18 mouse cellular contexts compared by ENCODE assay signal in the genomic region with DNA sequence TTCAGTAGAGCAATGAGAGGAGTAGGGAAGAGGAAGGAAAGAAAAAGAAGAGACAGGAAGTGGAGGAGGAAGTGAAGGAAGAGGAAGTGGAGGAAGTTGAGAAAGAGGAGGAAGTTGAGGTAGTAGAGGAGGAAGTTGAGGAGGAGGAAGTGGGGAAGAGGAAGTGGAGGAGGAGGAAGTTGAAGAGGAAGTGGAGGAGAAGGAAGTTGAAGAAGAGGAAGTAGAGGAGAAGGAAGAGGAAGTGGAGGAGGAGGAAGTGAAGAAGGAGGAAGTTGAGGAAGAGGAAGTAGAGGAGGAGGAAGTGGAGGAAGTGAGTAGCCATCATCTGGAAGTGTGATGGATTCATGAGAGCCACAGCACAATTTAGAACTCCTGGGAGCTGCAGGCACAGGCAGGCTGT.
A peak's percentile ranks its signal among the peaks of the same experiment; 100 is the strongest.
DNase-seq lines count a peak whose midpoint lies in the region; ATAC-seq and TF ChIP-seq lines count a peak whose summit lies in the region.
"Had no signal": no experiment of that assay in that cellular context is flagged by ENCODE, and none has a peak within 500 bp of the region (broad histone marks: within the 10 kb centered on the region; RNA-seq: fewer than 3 reads in every experiment).

No protein-coding gene starts in this region.

- H3K9me3 ChIP-seq in MEL (replicated peaks; ENCODE audit: insufficient read depth, low read length) = no peaks in the 10 kb centered on the region
- H3K9me3 ChIP-seq in liver, postnatal 0 days (ENCODE audit: low read length) = no peaks in the 10 kb centered on the region; the same call in 1 of the 2 replicates
- H3K9me3 ChIP-seq: embryonic facial prominence, embryonic 10.5 days; forebrain, embryonic 13.5 days; heart, embryonic 12.5 days; hindbrain, embryonic 10.5 days; hindbrain, embryonic 15.5 days had no signal

- TF ChIP-seq POLR2A in MEL (IDR thresholded peaks at IDR 0.05; ENCODE audit: control insufficient read depth in 1 of 2, insufficient read depth in 1 of 2, low read depth in 1 of 2, low read length in 2 of 2, poor library complexity in 1 of 2) = no peak
- TF ChIP-seq POLR2A in thymus, adult 2 months (IDR thresholded peaks at IDR 0.05; ENCODE audit: control insufficient read depth, extremely low read depth, insufficient read depth, low read length, poor library complexity) = no peak

- DNase-seq in MEL (ENCODE audit: low read depth, low spot score) = peak; percentile 3
- DNase-seq in liver, postnatal 0 days = no peak
- no peak for DNase-seq in thymus, adult 2 months
- DNase-seq in layer of hippocampus, postnatal 25 days (ENCODE audit: extremely low spot score in 1 of 2, low spot score in 1 of 2) = no peak
- DNase-seq: adrenal gland, adult 8-10 months; adrenal gland, postnatal 36 days; cerebellum, adult 18-20 months; cerebellum, adult 9-11 months; cerebellum, postnatal 36 days; forebrain, postnatal 0 days; gastrocnemius, postnatal 14 days had no signal

- no peaks in the 10 kb centered on the region for H3K79me2 ChIP-seq in MEL (ENCODE audit: control insufficient read depth, insufficient read depth, low read length, poor library complexity)

- 0 out of 2 replicates have a peak, but pooled peaks have one; percentile 29 for ATAC-seq in common myeloid progenitor, adult 5-6 weeks (replicated peaks; ENCODE audit: low read depth, poor library complexity, severe bottlenecking)
- peak; percentile 23; the same call in 1 of the 2 replicates for ATAC-seq in megakaryocyte progenitor cell, adult 5-6 weeks (replicated peaks; ENCODE audit: poor library complexity)
- no peak for ATAC-seq in liver, postnatal 0 days
- ATAC-seq: forebrain, embryonic 13.5 days; forebrain, postnatal 0 days had no signal

- no peaks in the 10 kb centered on the region for H3K36me3 ChIP-seq in MEL (ENCODE audit: control insufficient read depth in 1 of 2, insufficient read depth in 2 of 2, low read length in 2 of 2)
- H3K36me3 ChIP-seq in liver, postnatal 0 days (replicated peaks; ENCODE audit: insufficient read depth, low read length) = no peaks in the 10 kb centered on the region
- H3K36me3 ChIP-seq in thymus, adult 2 months (ENCODE audit: control insufficient read depth, insufficient read depth, low read length) = no peaks in the 10 kb centered on the region
- H3K36me3 ChIP-seq: embryonic facial prominence, embryonic 10.5 days; heart, embryonic 12.5 days; hindbrain, embryonic 10.5 days; hindbrain, embryonic 15.5 days had no signal

- no peak overlapping the region for H3K4me2 ChIP-seq in liver, postnatal 0 days (ENCODE audit: low read depth, low read length)
- H3K4me2 ChIP-seq: forebrain, embryonic 13.5 days; heart, embryonic 12.5 days; hindbrain, embryonic 15.5 days had no signal

- no peaks in the 10 kb centered on the region for H3K4me1 ChIP-seq in MEL (ENCODE audit: control insufficient read depth in 1 of 2, insufficient read depth in 2 of 2, low read length in 2 of 2)
- H3K4me1 ChIP-seq in liver, postnatal 0 days (ENCODE audit: insufficient read depth) = no peaks in the 10 kb centered on the region
- no peaks in the 10 kb centered on the region for H3K4me1 ChIP-seq in thymus, adult 2 months (replicated peaks; ENCODE audit: control insufficient read depth, insufficient read depth, low read length)
- H3K4me1 ChIP-seq: heart, embryonic 12.5 days had no signal

- H3K4me3 ChIP-seq in MEL (ENCODE audit: control insufficient read depth in 1 of 2, insufficient read depth in 1 of 2, low read depth in 2 of 2, low read length in 2 of 2) = no peak overlapping the region
- no peak overlapping the region for H3K4me3 ChIP-seq in liver, postnatal 0 days (ENCODE audit: low read depth, low read length)
- H3K4me3 ChIP-seq in thymus, adult 2 months (ENCODE audit: control insufficient read depth, insufficient read depth, low read length) = no peak overlapping the region
- H3K4me3 ChIP-seq: embryonic facial prominence, embryonic 10.5 days; forebrain, embryonic 13.5 days; heart, embryonic 12.5 days; hindbrain, embryonic 10.5 days; hindbrain, embryonic 15.5 days had no signal

- no peak for TF ChIP-seq CTCF in MEL (IDR thresholded peaks at IDR 0.05 in 2 of 3, conservative IDR thresholded peaks at IDR 0.05 in 1 of 3; ENCODE audit: control insufficient read depth in 1 of 3, insufficient read depth in 1 of 3, low read depth in 2 of 3, low read length in 3 of 3, poor library complexity in 1 of 3, severe bottlenecking in 1 of 3)
- TF ChIP-seq CTCF in liver, postnatal 0 days (IDR thresholded peaks at IDR 0.05; ENCODE audit: low read depth) = no peak
- no peak for TF ChIP-seq CTCF in thymus, adult 2 months (IDR thresholded peaks at IDR 0.05; ENCODE audit: borderline replicate concordance, control insufficient read depth, extremely low read depth, insufficient read depth, low read length, poor library complexity)

- no peak for TF ChIP-seq RAD21 in MEL (IDR thresholded peaks at IDR 0.05; ENCODE audit: low read depth, low read length)

- H3K27ac ChIP-seq in MEL (ENCODE audit: control insufficient read depth, low read depth, low read length) = no peak overlapping the region
- no peak overlapping the region for H3K27ac ChIP-seq in liver, postnatal 0 days (ENCODE audit: low read depth)
- no peak overlapping the region for H3K27ac ChIP-seq in thymus, adult 2 months (ENCODE audit: control insufficient read depth, insufficient read depth, low read length)
- H3K27ac ChIP-seq: embryonic facial prominence, embryonic 10.5 days; forebrain, embryonic 13.5 days; hindbrain, embryonic 10.5 days; hindbrain, embryonic 15.5 days had no signal

- TF ChIP-seq EP300 in MEL (IDR thresholded peaks at IDR 0.05; ENCODE audit: low read depth in 1 of 2, low read length in 2 of 2) = peak in 1 of 2 experiments; percentile 40; a peak in 1 of 4 replicates
- no peak for TF ChIP-seq EP300 in liver, postnatal 0 days (IDR thresholded peaks at IDR 0.05; ENCODE audit: low read depth)

- no peaks in the 10 kb centered on the region for H3K27me3 ChIP-seq in MEL (ENCODE audit: control insufficient read depth in 1 of 2, insufficient read depth in 2 of 2, low read length in 2 of 2)
- no peaks in the 10 kb centered on the region for H3K27me3 ChIP-seq in liver, postnatal 0 days (ENCODE audit: insufficient read depth, low read length)
- no peaks in the 10 kb centered on the region for H3K27me3 ChIP-seq in thymus, adult 2 months (ENCODE audit: control insufficient read depth, insufficient read depth, low read length)
- H3K27me3 ChIP-seq: forebrain, embryonic 13.5 days; heart, embryonic 12.5 days had no signal

- no peak overlapping the region for H3K9ac ChIP-seq in MEL (ENCODE audit: control insufficient read depth, low read depth, low read length, poor library complexity, severe bottlenecking)
- H3K9ac ChIP-seq in liver, postnatal 0 days (replicated peaks) = no peak overlapping the region
- H3K9ac ChIP-seq: forebrain, embryonic 13.5 days; forebrain, postnatal 0 days; heart, embryonic 12.5 days; hindbrain, embryonic 15.5 days had no signal

TF ChIP-seq in MEL, 35 proteins besides CTCF, POLR2A, EP300 and RAD21:
- TF ChIP-seq ETS1 (IDR thresholded peaks at IDR 0.05; ENCODE audit: low read depth, low read length) (no peak), MAZ (IDR thresholded peaks at IDR 0.05; ENCODE audit: low read depth, low read length) (no peak), MYC (IDR thresholded peaks at IDR 0.05; ENCODE audit: low read depth, low read length) (no peak), ZNF384 (IDR thresholded peaks at IDR 0.05; ENCODE audit: low read depth, low read length) (no peak), MYB (IDR thresholded peaks at IDR 0.05; ENCODE audit: low read depth, low read length) (no peak), NELFE (IDR thresholded peaks at IDR 0.05; ENCODE audit: low read depth, low read length) (no peak), E2F4 (IDR thresholded peaks at IDR 0.05; ENCODE audit: borderline replicate concordance, low read depth, low read length) (no peak), TAL1 (IDR thresholded peaks at IDR 0.05; ENCODE audit: low read length) (no peak), GATA1 (IDR thresholded peaks at IDR 0.05; ENCODE audit: low read depth, low read length) (no peak), CHD2 (IDR thresholded peaks at IDR 0.05; ENCODE audit: low read length) (no peak)
TF ChIP-seq in MEL: peak in this region for 0.
